Mouse (Mus musculus) heart, postnatal 0 days (tissue): ENCODE measurements at regions not wholly inside any gene's neighbourhood (a gene's known extent, or its start where the extent isn't known, plus 50 kb on each side); places are given as distances from the start of the nearest gene placed in this dataset.

ENCODE experiments used
- CTCF ChIP-seq: IDR thresholded peaks from 2 replicates; pipeline ENCODE4 v1.5.1; 2016; ENCODE audit warnings: antibody characterized with exemption, control low read depth, low read depth
- EP300 ChIP-seq: IDR thresholded peaks from 2 replicates; pipeline ENCODE4 v1.6.1; 2016; ENCODE audit warnings: antibody characterized with exemption, low read depth

- TF ChIP-seq EP300 (no peak), CTCF (no peak)
Measured at GRCm38 (mm10) chr3:35071046-35071445, 420.8 kb downstream of the Sox2 start.
